Mouse (Mus musculus) liver, adult 2 months (tissue): Measurements from ENCODE around the gene 2210011C24Rik.

Experiments used
- CTCF ChIP-seq: fragments of 200-500 bp; IDR thresholded peaks from 2 replicates; pipeline ENCODE4 v1.5.1; 2011; ENCODE audit warnings: low read depth, low read length, control low read depth
- POLR2A ChIP-seq: fragments of 200-500 bp; IDR thresholded peaks from 2 replicates; pipeline ENCODE4 v1.6.1; 2011; ENCODE audit warnings: low read length, control low read depth; ENCODE audit not compliant: insufficient read depth; ENCODE audit errors: extremely low read depth

- TF ChIP-seq POLR2A = no peak
- TF ChIP-seq CTCF = no peak
These were observed 47.8 kb downstream of the 2210011C24Rik start for GRCm38 (mm10) chr8:83964015-83964765.
